Mouse (Mus musculus) lung, adult 2 months (tissue): ENCODE measurements around the gene Tes3-ps. TPM values are rescaled to one million over a fixed set of nuclear protein-coding genes. Genes with fewer than 3 reads are reported as not detected.
A peak's percentile ranks its signal among the peaks of the same experiment; 100 is the strongest.

Source experiments
- DNase-seq: peaks from one replicate; pipeline ENCODE4 v3.0.0; 2022
- H3K4me1 ChIP-seq: fragments of 200-500 bp; 2 replicates; pipeline ENCODE4 v1.6.1; 2011; ENCODE audit warnings: low read length; ENCODE audit not compliant: control insufficient read depth, insufficient read depth
- H3K4me3 ChIP-seq: fragments of 200-500 bp; replicated peaks from 2 replicates; pipeline ENCODE3; 2011; ENCODE audit warnings: low read depth, mild to moderate bottlenecking, control low read depth, low read length; ENCODE audit errors: extremely low read depth
- CTCF ChIP-seq: fragments of 200-500 bp; IDR thresholded peaks from 2 replicates; pipeline ENCODE4 v1.5.1; 2011; ENCODE audit warnings: mild to moderate bottlenecking, low read length, control low read depth; ENCODE audit not compliant: insufficient read depth
- POLR2A ChIP-seq: fragments of 200-500 bp; IDR thresholded peaks from 2 replicates; pipeline ENCODE4 v1.6.1; 2011; ENCODE audit warnings: low read depth, mild to moderate bottlenecking, control low read depth, low read length, borderline replicate concordance; ENCODE audit errors: extremely low read depth
- WGBS: fragments of 180-500 bp; shearing (Covaris S2); methylation state at CpG from one replicate; pipeline ENCODE4 v1.1.7; 2018; 5-methylcytosine and 5-hydroxymethylcytosine counted together
- polyA plus RNA-seq: library from polyadenylated mRNA; depleted of rRNA; stranded (reverse); fragments of >200 nt; gene quantifications from 2 replicates; pipeline ENCODE4 v1.2.3, GENCODE M21; 2012; rRNA removed

The Tes3-ps gene
- polyA plus RNA-seq = not detected in 2 replicates

DNA sequence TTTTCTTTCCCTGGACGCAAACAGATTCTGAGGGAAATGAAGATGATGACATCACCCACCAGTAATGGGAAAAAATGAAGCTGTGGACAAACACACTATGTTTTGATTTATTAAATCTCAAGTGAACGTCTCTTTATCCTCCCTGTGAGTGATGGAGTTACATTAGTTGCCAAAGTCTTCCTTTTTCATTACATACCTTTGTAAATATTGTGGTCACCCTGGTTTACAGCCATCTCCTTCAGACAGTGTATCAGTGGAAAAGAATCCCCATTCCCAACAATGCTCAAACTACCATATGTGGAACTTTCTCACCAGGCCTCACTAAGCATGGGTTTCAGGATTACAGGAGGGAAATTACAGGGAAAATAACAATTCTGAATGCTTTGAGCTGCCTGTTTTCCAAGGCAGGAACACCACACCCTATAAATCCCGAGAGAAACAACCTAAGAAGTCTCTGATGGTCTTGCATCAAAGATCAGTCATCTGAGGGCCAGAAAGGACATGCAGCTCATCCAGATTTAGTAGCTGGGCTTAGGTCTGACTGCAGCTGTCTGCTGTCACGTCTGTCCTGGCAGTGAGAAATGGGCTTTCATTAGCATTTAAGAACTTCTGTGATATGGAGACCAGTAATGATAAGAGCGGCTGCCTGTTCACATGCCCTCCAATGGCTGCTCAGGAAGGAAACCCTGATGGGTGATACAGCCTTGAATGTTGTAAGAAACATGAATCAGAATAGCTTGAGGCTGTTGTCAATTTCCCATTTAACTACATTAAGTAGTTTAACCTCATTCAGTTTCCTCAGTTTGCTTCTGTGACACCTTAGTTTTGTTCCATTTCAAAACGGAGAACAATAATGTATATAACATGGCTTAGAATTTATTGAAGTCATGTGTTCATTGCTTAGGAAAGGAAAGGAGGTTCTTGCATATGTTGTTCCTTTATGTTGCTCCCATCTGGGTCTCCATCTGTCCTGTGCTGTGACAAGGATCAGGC, at the start of gene Tes3-ps:
Gene Tes3-ps, plus strand, starts transcription at position 943 of the 993 bp plus-strand sequence.
- Histone ChIP-seq H3K4me3 (no peak within 1 kb of the TSS), H3K4me1 (no peaks in the 10 kb centered on the region)
- no peak for TF ChIP-seq CTCF
- TF ChIP-seq POLR2A = no peak
- WGBS = 58% methylated on average over 6 of the region's 6 CpGs
- no peak for DNase-seq

DNA sequence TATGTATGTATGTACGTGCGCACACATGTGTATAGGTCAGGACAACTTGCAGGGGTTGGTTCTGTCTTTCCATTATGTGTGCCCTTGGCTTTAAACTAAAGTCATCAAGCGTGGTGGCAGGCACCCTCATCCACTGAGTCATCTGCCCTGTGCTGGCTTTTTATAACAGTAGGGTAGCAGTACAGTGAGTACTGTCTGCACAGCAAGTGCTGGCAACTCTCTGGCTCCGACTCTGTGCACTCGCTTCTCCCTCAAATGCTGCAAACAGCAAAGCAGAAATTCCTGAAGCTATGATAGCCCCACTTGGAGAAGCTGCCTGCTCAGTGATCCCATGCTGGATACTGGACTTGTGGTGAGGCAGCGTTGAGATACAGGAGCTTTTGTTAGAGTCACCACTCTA, 48.7 kb upstream of the Tes3-ps start:
- TF ChIP-seq POLR2A = no peak
- 97% methylated on average over 6 of the region's 6 CpGs for WGBS
- H3K4me3 ChIP-seq = no peak overlapping the region
- H3K4me1 ChIP-seq = no peaks in the 10 kb centered on the region
- DNase-seq = no peak

DNA sequence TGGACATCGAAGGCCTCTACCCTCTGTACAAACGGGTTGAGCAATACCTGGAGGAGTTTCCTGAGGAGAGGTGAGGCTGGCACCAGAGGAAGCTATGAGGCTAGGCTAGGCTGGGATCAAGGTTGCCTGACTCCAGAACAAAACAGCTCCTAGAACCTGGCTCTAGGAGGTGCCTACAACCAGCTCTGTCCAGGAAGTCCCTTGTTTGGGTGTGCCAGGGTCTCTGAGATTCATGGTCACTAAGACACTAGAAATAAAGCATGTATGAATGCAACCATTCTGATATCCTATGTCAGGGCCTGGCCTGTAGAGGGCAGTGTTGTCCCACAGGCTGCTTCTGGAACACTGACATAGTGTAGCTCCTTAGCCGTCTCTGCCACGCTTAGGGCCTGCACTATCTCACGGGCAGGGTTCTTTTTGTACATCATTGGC, 43.8 kb upstream of the Tes3-ps start:
- 20% methylated on average over 5 of the region's 5 CpGs for WGBS
- TF ChIP-seq POLR2A (no peak), CTCF (peak; percentile 99)
- Histone ChIP-seq H3K4me1 (no peaks in the 10 kb centered on the region), H3K4me3 (no peak overlapping the region)
- peak; percentile 81 for DNase-seq

DNA sequence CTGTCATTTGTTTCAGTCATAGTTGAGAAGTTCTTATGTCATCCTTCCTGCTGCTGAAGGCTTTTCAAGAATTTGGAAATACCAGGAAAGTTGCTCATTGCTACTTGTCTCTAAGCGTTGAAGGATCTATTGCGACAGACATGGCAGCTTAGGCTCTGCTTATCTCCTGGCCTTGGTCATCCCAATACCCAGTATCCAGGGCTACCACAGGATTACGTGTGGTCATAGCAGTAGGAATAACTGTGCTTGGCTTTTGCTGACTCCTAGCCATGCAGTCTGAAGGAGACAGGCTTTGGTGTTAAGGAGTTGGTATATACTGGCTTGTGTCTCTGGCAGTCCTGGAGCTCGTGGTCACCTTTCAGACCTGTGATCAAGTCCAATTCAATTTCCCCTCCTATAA, 32.8 kb upstream of the Tes3-ps start:
- TF ChIP-seq POLR2A = no peak
- TF ChIP-seq CTCF = no peak
- WGBS = 57% methylated on average over 4 of the region's 4 CpGs
- Histone ChIP-seq H3K4me3 (no peak overlapping the region), H3K4me1 (peaks cover 10% of the 10 kb centered on the region)
- DNase-seq = no peak

GRCm38 (mm10) chr13:49460692-49461414, 32.3 kb upstream of the Tes3-ps start:
- no peak for DNase-seq
- peaks cover 10% of the 10 kb centered on the region for H3K4me1 ChIP-seq
- 63% methylated on average over 5 of the region's 5 CpGs for WGBS
- TF ChIP-seq CTCF (no peak), POLR2A (no peak)
- H3K4me3 ChIP-seq = no peak overlapping the region

GRCm38 (mm10) chr13:49461458-49462132, 31.5 kb upstream of the Tes3-ps start:
- Histone ChIP-seq H3K4me1 (peaks cover 10% of the 10 kb centered on the region), H3K4me3 (no peak overlapping the region)
- WGBS = 69% methylated on average over 15 of the region's 15 CpGs
- TF ChIP-seq CTCF (no peak), POLR2A (no peak)
- DNase-seq = no peak

DNA sequence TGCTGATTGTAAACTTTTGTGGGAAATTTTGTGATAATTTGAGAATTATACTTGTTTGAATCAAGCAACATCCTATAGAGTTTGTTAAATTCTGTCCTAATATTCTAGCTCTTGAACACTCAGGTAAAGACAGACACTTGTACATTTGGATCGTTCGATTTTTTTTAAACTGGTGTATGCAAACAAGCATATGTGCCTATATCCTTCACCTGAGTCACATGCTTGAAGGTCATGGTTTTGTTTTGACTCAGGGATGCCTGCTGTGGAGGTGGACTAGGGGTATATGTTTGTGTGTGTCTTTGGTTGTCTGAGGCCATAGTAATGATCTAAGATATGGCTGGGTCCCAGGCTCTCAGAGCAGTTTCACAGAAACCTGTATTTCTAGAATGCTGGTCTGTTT, 30.2 kb upstream of the Tes3-ps start:
- DNase-seq = no peak
- Histone ChIP-seq H3K4me1 (peaks cover 10% of the 10 kb centered on the region), H3K4me3 (no peak overlapping the region)
- no peak for TF ChIP-seq POLR2A
- 93% methylated on average over 2 of the region's 2 CpGs for WGBS

DNA sequence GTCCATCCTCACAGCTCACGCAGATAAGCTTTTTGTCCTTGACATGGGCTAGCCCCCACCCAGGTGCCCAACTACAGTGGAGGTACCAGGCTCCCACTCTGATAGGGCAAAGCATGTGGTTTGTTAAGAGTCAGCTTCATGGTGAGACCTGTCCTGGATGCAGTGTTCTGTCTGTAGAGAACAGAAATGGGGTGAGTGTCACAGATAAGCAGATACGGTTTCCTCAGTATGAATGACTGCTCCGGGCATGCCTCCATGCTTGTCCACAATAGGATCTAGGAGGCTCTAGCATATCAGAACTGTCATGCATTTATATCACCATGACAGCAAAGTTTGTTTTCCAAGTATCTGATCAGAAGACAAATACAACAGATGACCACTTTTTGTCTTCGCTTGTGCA, 27.2 kb upstream of the Tes3-ps start:
- no peak overlapping the region for H3K4me3 ChIP-seq
- 93% methylated on average over 4 of the region's 4 CpGs for WGBS

DNA sequence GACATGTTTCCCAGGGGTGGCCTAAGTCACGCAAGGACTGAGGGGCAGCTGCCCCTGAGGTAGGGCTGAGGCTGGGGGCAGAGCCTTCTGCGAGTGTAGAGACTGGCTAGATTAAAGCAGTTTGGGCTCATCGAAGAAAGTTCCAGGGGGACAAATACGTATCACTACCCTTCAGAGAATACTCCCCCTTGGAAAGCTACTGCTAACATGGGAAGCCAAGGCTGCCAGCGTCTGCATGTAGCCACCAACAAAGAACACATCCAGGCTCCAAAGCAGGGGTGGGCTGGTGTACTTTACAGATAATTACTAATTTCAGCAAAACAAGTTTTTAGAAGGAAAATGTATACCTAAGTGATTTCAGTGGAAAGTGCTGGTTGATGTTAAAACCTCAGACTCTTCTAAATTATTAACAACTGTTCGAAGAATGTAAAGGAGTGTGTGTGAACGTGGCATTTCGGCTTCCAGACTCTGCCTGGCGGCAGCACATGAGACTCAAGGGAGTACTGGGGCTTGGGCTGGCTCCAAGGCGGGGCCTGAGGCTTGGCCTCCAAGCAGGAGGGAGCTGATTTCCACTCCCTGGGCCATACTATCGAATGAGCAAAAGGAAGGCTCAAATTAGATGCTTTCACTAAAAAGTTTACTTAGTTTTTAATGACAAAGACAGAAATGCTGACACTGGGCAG, 26.6 kb upstream of the Tes3-ps start:
- Histone ChIP-seq H3K4me3 (no peak overlapping the region), H3K4me1 (peaks cover 12% of the 10 kb centered on the region)
- no peak for DNase-seq
- TF ChIP-seq POLR2A (no peak), CTCF (no peak)
- WGBS = 67% methylated on average over 11 of the region's 11 CpGs

More for the DNA sequence above, 27.2 kb upstream of the Tes3-ps start:
- peaks cover 5% of the 10 kb centered on the region for H3K4me1 ChIP-seq
- TF ChIP-seq CTCF (no peak), POLR2A (no peak)
- DNase-seq = no peak
